Mouse (Mus musculus) spleen, embryonic (tissue): ENCODE measurements at regions not wholly inside any gene's neighbourhood (a gene's known extent, or its start where the extent isn't known, plus 50 kb on each side); places are given as distances from the start of the nearest gene placed in this dataset.
"Not testable (repeated sequence)": the region's sequence is repeated elsewhere in the genome, so short reads cannot be mapped to it uniquely, and the experiment has no call there.

Experiments
- CTCF ChIA-PET: fragments of 350-600 bp; sonication (Branson Sonifier 250); formaldehyde crosslinking; loops from one replicate; lab custom pipeline; 2022; lab: Charles Lee

DNA sequence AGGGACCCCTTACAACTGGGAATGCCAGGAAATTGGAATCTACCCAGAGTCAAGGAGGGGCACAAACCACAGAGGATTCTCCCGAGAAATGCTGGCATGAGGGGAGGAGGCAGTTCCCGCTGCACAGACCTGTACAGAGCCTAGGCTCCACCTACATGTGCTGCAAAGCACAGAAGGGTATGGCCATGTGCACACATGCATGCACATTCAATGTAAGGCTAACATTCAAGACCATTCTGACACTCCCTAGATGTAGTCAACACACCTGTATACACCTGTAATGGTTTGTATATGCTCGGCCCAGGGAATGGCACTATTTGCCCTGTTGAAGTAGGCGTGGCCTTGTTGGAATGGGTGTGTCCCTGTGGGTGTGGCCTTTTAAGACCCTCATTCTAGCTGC, 238.0 kb downstream of the Prex1 start:
- CTCF ChIA-PET: no interaction called here

DNA sequence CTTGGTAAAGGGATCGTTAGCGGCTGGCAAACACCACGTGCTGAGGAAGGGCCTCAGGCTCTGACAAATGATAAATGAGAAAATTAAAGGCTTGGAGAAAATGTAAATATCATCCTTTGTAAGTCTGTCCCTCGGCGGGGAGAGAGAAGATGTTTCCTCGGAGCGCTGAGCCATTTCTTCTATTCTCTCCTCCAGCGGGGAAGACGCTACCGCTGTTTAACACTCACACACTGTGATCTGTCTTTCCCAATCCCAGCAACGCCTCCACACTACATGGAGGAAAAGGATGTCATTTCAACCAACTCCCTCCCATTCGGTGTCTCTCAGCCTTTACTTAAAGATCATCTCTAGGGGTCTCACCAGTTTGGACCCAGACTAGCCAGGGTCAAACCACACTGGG, 239.0 kb downstream of the Prex1 start:
- CTCF ChIA-PET: no interaction called here

DNA sequence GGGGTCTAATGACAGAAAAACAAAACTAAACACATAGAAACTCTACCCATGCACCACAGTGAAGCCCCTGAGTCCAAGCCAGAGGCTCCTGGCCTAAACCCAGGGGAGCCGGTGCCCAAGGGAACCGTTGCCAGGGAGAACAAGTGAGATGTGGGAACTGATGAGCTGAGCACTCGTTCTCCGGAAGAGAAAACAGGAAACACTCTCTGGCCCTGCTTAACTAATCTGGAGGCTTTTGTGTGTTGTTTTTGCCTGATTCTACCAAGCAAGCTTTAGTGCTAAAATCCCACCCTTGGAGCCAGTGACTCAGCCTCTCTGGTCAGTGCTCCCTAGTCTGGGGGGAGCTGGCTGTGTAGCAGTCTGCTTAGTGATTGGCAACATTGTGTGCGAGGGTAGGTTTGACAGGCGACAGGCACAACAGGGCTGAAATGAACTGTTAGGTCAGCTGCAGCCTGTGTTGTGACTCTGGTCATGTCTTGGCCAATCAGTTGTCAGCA, 242.3 kb downstream of the Prex1 start:
- CTCF ChIA-PET: no interaction called here

DNA sequence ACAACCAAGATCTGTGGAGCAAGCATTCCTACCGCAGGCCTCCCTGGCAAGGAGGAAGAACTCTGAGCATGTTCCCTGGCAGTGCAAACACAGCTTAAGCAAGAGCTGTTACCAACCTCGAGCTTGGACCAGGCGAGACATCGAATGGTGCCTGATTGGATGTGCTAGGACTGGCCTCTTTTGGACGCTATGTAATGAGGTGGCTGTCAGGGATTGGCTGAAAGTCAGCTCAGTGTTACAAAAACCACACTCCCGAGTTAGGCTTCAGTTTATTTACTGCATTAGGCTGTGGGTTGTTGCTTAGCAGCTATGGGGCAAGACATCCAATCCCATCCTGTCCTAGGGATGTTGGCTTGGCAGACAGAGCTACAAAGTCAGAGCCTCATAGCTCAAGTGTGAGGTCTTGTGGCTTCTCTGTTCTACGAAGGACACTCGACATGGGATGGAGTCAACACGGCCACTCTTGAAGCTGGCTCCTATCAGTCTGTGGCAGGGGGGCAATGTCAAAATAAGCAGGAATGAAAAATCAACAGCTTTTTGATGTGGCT, 244.5 kb downstream of the Prex1 start:
- CTCF ChIA-PET: no interaction called here

DNA sequence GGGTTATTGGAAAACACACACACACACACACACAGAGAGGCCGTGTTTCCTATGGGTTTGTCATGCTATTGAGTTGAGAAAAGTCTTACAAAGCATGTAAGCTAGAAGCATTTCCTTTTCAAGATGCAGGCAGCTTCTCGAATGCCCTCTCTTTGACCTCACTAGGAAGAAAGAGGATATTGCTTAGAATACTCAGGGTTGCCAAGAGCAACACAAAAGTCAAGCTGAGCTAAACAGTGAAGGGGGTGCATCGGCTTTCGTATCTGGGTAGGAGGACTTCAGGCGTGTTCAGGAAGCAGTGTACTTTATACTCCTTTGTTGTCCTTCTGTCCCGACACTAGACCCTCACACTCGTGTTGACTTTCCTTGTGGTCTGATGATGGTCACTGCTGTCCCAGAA, 246.5 kb downstream of the Prex1 start:
- CTCF ChIA-PET: interaction anchor here (0.6 to 1.3 kb wide), 2 partner anchors 9 to 25 kb away, joined by 4 to 5 read pairs; no protein-coding TSS in a partner anchor

DNA sequence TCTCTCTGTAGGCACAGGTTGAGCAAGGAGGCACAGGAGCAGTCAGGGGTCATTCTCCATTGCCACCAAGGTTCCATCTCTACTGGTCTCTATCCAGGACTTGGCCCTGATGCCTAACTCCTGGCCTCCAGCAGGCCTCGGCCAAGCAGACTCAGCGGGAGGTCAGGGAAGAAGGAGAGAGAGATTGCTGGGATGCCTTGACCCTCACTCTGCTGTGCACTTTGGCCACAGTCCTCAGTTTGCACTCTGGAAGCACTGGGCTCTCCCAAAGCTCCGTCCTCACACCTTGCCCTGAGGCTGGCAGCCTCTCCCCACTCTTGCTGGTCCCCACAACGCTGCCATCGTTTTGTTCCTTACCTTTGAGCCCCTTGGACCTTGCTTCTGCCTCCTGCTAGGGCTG, 248.1 kb downstream of the Prex1 start:
- CTCF ChIA-PET: no interaction called here

DNA sequence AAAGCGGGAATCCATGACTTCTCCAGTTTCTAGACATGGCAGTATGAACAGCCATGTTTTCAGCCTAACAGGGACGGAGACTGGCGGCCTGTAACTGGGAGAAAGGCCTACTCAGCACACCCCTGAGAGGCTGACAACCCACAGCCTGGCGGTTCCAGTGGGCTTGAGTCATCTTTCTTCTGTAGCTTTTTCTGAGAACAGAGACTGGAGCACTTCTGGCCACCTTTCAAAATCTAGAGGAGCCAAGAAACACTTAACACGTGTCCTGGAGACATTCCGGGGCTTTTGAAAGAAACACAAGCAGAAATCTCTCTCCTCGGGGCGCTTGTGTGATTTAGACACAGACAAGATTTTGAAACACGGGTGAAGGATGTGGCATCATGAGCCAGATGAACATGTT, 250.1 kb downstream of the Prex1 start:
- CTCF ChIA-PET: no interaction called here

DNA sequence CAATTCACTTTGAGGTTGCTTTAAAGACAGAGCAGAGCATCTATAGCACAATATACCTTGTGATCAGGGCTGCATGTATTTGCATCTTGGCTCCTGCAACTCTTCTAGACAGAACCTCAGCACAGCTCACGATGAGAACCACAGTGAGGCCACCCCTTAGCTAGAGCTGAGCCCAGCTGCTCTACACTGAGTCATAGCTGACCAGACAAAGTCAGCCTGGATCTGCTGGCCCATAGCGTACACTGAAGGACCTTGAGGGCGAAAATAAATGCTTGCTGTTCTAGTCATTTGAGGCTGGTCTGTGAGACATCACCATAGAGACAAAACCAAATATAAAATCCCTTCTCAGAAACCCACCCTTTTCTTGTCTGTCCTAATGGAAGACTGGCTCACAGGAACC, 251.7 kb downstream of the Prex1 start:
- CTCF ChIA-PET: no interaction called here

DNA sequence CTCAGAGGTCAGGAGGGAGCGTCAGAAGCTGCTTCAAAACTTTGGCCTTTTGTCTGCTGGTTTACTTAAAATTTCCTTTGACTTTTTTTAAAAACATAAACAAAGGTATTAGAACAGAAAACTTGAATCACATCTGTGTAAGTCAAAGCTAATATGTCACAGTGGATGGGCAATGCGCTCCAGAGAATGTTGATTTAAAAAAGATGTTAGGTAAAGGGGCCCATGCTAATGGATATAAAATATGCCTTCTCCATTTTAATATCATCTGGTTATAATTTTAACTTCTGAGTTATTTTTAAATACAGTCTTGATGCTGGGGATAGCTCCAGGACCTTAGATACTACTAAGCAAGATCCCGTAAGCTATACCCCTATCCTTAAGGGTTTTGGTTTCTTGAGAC, 252.5 kb downstream of the Prex1 start:
- CTCF ChIA-PET: no interaction called here

DNA sequence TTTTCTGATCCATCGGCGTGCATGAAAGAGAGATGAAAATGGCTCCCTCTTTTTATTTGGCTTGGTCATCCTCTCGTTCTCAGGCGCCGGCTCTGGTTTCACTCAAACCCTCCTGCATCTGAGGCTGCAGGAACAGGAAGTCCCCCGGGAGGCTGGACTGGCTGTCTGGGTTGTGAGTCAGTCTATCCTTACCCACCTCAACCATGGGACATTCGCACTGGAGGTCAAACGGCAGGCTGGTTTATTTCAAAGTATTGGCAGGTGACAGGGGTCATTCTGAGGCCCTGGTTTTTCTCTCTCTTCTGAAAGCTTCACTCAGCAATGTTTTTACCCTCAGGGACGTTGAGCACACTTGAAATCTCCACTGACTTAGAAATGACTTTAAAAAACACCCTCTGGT, 253.7 kb downstream of the Prex1 start:
- CTCF ChIA-PET: interaction anchor here (1.2 kb wide), 1 partner anchor 135 kb away, joined by 14 read pairs; no protein-coding TSS in a partner anchor

DNA sequence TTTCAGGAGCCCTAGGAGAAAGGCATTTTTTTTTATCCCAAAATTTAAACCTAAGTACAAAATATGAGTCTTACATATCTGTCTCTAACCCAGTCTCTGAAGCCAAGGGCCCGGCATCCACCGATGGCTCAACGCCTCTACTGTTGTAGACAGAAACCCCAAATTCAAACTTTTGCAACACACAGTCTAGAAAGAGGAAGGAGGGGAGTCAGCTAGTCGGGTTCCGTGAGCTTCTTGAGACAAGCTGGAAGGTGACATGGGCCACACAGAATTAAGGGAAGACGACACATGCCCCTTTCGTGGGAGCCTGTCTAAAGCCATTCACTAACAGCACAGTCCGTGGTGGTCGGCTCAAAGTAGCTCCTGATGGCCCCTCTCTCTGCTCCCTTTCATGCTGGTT, 254.7 kb downstream of the Prex1 start:
- CTCF ChIA-PET: interaction anchor here (1.2 to 1.6 kb wide), 2 partner anchors 8 to 84 kb away, joined by 4 to 5 read pairs; no protein-coding TSS in a partner anchor

DNA sequence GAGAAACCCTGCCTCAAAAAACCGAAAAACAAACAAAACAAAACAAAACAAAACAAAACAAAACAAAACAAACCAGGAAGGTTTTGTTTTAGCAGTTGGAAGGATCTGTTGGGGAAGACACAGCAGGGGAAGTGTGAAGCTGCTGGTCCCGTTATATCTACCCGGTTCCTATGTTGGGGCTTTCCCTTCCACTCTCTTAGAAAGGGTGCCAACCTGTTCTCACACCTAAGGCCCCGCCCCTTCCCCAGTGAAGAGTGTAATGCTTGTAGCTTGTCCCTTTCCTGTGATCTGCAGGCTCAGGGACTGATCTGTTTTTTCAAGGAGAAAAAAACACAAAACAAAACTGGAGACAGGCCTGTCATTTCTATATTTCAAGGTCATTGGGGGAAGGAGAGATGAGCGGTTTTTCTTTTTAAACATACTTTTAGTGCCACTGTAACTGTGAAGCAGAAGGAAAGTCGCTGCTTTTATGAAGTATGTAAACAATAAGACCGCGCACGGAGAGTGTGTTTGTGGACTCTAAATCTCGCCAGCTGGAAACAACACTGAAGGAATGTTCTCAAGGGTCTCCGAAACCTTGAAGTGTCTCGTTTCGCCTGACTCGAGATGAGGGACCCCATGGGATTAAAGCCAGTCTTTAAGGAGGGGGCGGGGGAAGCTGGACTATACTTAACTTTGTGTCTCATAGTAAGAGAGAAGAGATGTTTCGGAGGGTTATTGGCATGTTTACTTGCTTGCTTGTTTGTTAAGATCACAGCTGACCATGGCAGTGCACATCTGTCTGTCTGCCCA, 256.1 kb downstream of the Prex1 start:
- CTCF ChIA-PET: interaction anchor here (0.7 to 1.6 kb wide), 2 partner anchors 10 to 359 kb away, joined by 3 to 5 read pairs; no protein-coding TSS in a partner anchor

DNA sequence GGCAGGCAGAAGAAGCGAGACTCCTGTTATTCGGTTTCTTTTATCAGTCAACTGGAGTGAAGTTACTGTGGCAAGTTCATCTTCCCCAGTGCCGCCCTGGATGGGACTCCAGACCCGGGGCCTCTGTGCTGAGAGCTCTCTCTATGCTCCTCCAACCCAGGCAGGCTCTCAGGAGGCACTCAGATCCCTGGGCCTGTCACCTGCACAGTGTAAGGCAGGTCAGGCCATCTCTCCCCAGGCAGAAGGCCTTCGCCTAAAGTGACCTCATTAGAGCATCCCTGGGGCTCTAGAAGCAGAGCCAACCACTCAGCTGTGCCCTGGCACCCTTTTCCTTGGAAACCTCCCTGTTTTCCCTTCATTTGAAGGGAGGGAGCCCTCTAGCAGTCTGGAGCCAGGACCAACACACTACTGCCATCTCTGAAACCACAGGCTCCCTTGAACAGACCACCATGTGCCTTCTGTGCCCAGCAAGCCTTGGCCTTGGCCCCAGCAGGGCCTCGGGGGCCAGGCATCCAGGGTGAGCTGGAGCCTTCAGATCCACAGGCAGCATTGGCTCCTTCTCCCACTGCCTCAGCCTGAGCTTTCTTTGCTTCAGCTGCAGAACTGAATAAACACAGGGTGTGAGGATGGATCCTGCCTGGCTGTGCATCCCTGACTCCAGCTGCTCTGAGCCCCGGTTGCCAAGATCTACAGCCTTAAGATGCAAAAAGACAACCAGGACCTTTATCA, 259.3 kb downstream of the Prex1 start:
- CTCF ChIA-PET: not testable (repeated sequence)

DNA sequence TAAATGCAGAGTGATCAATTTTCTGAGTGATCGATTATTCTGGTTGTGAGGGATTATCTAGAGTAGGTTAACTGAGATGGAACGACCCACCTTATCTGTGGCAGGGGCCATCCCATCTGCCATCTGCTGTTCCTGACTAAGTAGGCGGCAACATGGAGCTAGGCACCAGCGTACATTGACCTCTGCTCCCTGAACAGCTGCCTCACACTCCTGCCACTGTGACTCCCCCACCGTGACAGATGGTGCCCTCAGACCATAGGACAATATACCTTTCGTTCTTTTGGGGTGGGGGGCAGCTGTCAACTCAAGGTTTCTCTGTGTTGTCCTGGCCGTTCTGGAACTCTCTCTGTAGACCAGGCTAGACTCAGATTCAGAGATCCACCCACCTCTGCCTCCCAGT, 262.7 kb downstream of the Prex1 start:
- CTCF ChIA-PET: interaction anchor here (0.6 kb wide), 1 partner anchor 262 kb away, joined by 3 read pairs; the partner anchor contains the start of gene Prex1

DNA sequence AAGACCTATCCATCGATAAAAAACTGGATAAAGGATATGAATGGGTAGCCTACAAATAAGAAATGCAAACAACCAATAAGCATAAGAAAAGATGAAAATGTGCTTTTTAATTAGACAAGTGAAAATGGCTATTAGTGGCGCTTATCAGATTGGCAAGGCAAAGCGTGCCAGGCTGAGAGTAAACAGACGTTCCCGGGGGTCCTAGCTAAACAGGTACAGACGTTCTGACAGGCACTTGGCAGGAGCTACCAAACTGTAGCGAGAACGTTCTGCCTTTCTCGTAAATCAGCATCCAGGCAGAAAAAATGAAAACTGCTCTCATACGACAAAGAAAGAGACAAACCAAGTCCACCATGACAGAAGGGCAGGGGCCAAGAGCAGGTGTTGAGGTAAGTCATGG, 263.3 kb downstream of the Prex1 start:
- CTCF ChIA-PET: interaction anchor here (1.2 kb wide), 1 partner anchor 10 kb away, joined by 3 read pairs; no protein-coding TSS in a partner anchor

DNA sequence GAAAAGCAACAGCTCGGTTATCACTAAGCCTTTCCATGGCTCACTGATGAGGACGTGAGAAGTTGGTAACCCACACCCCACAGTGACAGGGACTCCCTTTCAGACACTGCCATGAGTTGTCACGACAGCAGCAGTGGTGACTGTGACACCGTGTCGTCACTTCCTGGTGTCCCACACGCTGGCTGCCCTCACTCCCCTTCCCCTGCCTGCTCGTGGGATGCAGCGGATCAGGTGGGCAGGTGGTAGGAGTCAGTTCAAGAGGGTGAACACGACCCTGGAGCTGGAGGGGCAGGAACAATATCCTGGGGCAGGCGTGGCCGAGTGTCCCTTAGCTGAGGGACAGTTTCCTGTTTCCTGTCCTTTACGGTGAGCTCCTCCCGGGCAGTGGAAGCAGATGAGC, 264.9 kb downstream of the Prex1 start:
- CTCF ChIA-PET: interaction anchor here (0.7 kb wide), 1 partner anchor 523 kb away, joined by 3 read pairs; no protein-coding TSS in a partner anchor

DNA sequence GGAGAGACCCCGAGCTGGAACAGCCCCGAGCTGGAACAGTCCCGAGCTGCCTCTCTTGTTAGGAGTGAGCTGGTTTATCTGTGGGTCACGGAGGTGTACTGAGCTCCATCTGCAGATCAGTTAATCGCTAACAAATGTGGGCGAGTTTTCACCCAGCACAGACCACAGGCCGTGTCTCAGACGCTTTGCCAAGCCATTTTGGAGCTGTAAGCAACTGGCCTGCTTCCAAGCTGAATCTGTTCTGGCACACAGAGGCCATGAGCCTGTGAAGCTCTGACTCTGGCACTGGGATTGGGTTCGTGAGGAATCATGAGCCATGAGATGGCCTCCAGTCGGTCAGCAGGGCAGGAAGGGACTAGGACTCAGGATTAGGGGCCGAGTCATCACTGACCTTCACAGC, 265.5 kb downstream of the Prex1 start:
- CTCF ChIA-PET: interaction anchor here (0.6 to 0.7 kb wide), 2 partner anchors 22 to 523 kb away, joined by 3 read pairs; no protein-coding TSS in a partner anchor

DNA sequence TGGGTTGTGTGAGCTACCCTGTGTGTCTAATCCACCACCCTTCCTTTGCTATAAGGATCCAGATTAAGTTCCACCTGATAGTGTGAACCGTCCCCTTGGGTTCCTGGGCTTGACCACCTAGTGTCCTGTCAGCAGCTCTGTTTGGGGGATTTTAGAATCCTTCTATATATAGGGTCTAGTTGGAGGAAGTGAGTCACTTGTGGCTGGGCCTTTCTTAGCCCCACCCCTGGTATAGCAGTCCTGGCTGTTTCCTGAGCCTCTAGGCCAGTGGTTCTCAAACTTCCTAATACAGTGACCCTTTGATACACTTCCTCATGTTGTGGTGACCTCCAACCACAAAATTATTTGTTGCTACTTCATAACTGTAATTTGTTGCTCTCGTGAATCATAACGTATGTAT, 267.1 kb downstream of the Prex1 start:
- CTCF ChIA-PET: interaction anchor here (0.6 kb wide), 1 partner anchor 308 kb away, joined by 3 read pairs; no protein-coding TSS in a partner anchor

DNA sequence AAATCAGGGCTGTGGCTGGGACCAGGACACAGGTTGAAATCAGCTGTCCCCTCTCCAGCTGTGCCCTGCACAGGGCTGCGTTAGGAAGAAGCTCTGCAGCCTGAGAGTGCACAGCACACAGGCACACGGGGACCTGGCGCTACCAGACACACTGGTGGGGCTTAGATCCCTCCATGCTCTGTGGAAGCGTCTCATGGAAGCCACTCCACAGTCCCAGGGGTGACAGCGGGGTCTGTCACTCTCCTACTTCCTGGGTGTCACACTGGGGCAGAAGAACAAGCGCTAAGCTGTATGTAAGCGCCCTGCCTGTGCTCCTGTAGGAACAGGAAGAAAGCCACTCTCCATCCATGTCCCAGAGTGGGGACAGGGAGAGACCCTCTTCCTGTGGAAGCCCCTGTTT, 267.8 kb downstream of the Prex1 start:
- CTCF ChIA-PET: not testable (repeated sequence)

DNA sequence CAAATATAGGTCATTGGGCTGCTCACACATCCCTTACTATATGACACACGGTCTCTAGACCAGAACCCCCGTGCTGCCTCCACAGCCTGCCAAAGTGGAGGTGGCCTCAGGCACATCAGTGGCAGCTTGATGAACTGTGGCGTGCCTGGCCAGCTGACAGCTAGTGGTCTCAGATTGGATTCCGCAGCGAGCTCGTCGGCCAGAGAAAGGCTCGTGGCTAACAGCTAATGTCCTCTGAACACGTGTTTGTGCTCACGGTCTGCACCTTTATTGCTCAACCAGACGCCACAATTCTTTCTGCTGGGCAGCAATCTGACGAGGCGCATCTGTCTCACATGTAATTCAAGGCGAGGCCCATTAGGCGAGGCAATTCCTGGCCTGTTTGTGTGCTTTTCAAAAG, 270.6 kb downstream of the Prex1 start:
- CTCF ChIA-PET: no interaction called here

DNA sequence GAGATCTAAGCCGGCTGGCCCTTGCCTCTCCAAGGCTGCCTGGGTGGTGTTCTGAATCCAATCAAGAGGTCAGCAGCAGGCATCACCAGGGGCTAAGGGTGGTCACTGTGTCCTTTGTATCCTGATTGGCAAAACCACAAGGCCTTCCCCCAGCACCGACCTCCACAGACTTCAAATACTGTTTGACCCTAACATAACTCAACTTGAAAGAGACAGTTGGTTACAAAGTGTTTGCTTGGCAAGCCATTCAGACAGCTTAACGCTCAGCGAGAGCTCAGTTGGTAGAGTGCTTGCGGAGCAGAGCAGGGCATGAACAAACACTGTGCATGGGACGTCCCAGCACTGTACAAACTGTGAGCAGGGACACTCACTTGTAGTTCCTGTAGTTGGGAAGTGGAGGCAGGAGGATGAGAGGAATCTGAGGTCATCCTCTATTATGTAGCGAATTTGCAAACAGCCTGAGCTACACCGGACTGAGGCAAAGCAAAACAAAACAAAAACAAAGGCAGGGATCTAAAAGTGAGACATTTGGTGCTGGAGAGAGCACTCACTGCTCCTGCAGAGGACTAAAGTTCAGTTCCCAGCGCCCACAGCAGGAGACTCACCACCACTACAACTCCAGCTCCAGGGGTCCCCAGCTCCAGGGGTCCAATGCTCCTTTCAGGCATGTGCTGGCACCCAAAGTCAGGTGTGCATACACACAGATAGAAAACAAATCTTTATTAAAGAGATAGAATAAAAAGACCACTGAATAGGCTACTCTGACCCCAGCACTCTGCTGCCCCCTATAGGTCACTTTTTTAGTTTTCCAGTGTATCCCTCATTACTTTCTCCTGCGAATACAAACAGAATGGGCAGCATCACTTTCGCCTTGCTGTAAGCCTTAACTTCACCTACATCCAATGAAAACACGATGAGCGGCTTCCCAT, 273.5 kb downstream of the Prex1 start:
- CTCF ChIA-PET: interaction anchor here (0.7 to 1.1 kb wide), 2 partner anchors 10 to 153 kb away, joined by 3 read pairs; no protein-coding TSS in a partner anchor
